Mouse (Mus musculus) embryonic facial prominence, embryonic 10.5 days (tissue): ENCODE results near the gene Tspan17. TPM values are rescaled to one million over a fixed set of nuclear protein-coding genes. Genes with fewer than 3 reads are reported as not detected.

Experiments used
- DNase-seq: peaks from one replicate; pipeline ENCODE4 v3.0.0-alpha.2; 2017; ENCODE audit warnings: low spot score
- H3K27ac ChIP-seq: fragments of 300-500 bp; sonication (generic); replicated peaks from 2 replicates; pipeline ENCODE4 v1.5.1; 2016; ENCODE audit warnings: mild to moderate bottlenecking
- H3K27me3 ChIP-seq: fragments of 300-500 bp; sonication (generic); replicated peaks from 2 replicates; pipeline ENCODE4 v1.6.1; 2016; ENCODE audit warnings: low read depth, mild to moderate bottlenecking; ENCODE audit not compliant: poor library complexity, severe bottlenecking
- H3K36me3 ChIP-seq: fragments of 300-500 bp; sonication (generic); replicated peaks from 2 replicates; pipeline ENCODE4 v1.6.1; 2016; ENCODE audit warnings: mild to moderate bottlenecking, moderate library complexity
- H3K4me1 ChIP-seq: fragments of 300-500 bp; sonication (generic); 2 replicates; pipeline ENCODE4 v1.6.1; 2016
- H3K4me3 ChIP-seq: fragments of 300-500 bp; sonication (generic); 2 replicates; pipeline ENCODE4 v1.5.1; 2016; ENCODE audit warnings: mild to moderate bottlenecking, moderate library complexity
- H3K9me3 ChIP-seq: fragments of 300-500 bp; sonication (generic); 2 replicates; pipeline ENCODE4 v1.6.1; 2016; ENCODE audit warnings: mild to moderate bottlenecking
- WGBS: fragments of 180-500 bp; shearing (Covaris S2); methylation state at CpG from one replicate; pipeline ENCODE4 v1.1.7; 2016; 5-methylcytosine and 5-hydroxymethylcytosine counted together
- polyA plus RNA-seq: library from polyadenylated mRNA; unstranded; fragments of >200 nt; fragmentation: Nextera tagmentation; extraction: Ambion mirVana; gene quantifications from 2 replicates; pipeline ENCODE4 v1.2.1, GENCODE M21; 2016

Gene Tspan17
- polyA plus RNA-seq, 1 experiment from 2014 or later: 10.9 TPM

DNA sequence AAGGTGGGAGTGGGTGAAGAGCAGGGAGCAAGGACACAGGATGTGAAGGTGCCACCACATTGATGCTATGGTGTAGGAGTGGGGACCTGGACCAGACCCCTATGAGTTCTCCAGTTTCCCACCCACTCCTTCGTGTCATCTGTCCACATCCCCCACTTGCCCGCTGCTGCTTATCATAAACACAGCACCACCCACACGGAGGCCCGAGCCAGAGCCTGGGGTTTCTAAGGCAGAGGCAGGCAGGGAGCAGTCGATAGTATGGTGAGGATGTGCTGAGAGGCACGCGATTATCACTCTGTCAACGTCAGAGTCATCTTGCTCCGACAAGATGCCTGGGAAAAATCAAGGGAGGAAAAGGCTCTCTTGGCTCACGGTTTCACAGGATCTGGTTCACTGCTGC lies 9.6 kb downstream of the Tspan17 start:
- H3K4me1 ChIP-seq: no peaks in the 10 kb centered on the region; the same call in 1 of the 2 replicates
- no peaks in the 10 kb centered on the region for H3K36me3 ChIP-seq
- 77% methylated on average over 10 of the region's 10 CpGs for WGBS
- H3K27me3 ChIP-seq: peaks cover 56% of the 10 kb centered on the region
- no peak overlapping the region for H3K27ac ChIP-seq
- H3K9me3 ChIP-seq: no peaks in the 10 kb centered on the region
- no peak overlapping the region for H3K4me3 ChIP-seq
- no peak for DNase-seq

DNA sequence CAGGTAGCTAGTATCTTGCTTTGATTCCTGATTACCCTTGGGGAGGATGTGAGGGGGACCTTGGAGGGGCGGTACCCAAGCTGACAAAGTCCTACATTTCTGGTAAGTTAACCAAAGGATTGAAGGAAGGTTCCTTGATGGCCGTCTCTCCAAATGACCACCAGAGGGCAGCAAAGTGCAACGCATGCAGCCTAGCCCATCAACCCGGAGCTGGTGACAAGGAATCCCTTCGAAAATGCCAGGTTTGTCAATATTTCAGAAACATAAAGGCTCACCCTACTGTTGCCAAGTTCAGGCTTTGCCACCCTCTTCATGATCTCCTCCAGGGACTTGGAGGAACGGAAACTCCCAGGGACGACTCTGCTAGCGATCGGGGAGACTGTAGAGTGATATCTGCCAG lies 10.5 kb downstream of the Tspan17 start:
- Histone ChIP-seq H3K9me3 (no peaks in the 10 kb centered on the region), H3K27ac (no peak overlapping the region), H3K27me3 (peaks cover 54% of the 10 kb centered on the region), H3K4me3 (no peak overlapping the region), H3K36me3 (no peaks in the 10 kb centered on the region), H3K4me1 (no peaks in the 10 kb centered on the region)
- 28% methylated on average over 9 of the region's 9 CpGs for WGBS
- peak; percentile 83 for DNase-seq

DNA sequence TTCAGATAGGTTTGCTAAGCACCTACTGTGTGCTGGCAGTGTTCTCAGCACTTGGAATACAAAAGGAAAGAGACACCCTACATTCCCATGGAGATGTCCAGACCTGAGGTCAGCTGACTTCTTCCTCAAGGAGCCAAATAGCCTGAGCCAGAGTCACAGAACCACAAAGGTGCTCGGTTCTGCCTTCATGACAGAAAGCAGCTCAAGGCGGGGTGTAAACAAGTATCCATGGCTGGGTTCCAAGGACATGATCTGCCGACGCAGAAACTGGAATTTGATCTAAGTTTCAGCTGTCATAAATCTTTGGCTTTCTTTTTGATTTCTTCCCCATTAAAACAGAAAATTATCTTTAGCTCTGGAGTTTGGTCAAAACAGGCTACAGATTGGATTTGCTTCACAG lies 11.0 kb downstream of the Tspan17 start:
- H3K27me3 ChIP-seq: peaks cover 54% of the 10 kb centered on the region
- H3K4me3 ChIP-seq: no peak overlapping the region
- H3K4me1 ChIP-seq: no peaks in the 10 kb centered on the region
- H3K9me3 ChIP-seq: no peaks in the 10 kb centered on the region
- no peak overlapping the region for H3K27ac ChIP-seq
- H3K36me3 ChIP-seq: no peaks in the 10 kb centered on the region
- no peak for DNase-seq
- 76% methylated on average over 4 of the region's 4 CpGs for WGBS

- Histone ChIP-seq H3K36me3 (no peaks in the 10 kb centered on the region), H3K27ac (no peak overlapping the region), H3K27me3 (peaks cover 59% of the 10 kb centered on the region), H3K9me3 (no peaks in the 10 kb centered on the region), H3K4me3 (no peak overlapping the region), H3K4me1 (peaks cover 12% of the 10 kb centered on the region)
- DNase-seq: no peak
- 80% methylated on average over 6 of the region's 6 CpGs for WGBS
These were observed 13.8 kb downstream of the Tspan17 start for GRCm38 (mm10) chr13:54803010-54803409.

DNA sequence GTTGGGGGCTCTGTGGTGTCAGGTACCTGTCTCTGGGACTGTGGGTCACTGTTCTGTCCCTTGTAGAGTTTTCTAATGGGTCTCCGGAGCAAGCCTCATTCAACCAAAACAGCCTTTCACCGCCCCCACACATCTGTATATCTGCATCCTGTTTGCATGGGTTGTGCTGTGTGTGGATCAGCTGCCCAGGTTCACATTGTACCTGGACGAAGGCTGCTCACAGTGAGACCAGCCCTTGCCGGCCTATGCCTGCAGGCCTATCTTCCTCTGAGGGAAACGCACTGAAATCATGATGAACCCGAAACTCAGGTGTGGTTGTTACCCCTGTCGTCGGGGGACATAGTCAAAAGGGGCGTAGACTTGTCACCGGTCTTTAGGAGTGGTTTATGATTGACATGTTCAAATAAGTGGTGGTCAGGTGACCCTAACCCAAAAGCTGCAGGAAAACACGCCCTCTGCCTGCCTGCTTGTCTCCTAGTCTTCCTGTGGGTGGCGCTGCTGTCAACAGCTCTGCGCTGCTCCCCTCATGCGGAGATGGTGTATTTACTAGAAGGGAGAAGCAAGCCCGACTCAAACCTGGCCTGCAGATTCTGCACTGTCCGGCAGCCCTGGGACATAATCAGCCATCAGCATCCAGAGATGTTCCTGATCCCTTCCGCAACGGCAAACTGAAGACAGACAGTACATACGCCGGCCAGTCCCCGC lies 16.1 kb downstream of the Tspan17 start:
- H3K27me3 ChIP-seq: peaks cover 54% of the 10 kb centered on the region
- 35% methylated on average over 21 of the region's 21 CpGs for WGBS

DNA sequence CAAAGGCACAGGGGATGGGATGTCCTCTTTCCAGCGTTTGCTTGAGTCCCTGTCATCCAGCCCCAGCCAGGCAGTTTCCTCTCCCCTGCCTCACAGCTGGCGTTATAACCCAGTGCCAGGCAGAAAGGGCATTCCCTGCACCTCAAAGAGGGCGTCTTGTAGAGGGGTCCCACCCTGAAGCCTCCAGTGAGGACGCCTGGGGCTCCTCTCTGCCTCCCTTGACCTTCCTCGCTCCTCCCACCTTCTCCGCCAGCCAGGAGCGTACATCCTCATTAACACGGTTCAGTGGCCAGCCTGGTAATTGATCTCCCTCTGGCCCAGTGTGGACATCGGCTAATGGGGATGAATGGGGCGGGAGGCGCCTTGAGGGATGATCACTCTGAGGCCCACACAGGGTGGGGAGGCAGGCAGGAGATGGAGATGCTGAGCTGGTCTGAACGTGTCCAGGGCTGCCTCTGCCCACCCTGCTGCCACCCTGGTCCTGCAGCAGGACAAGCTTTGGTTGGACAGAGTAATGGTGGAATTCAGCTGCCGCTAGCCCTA lies 17.3 kb downstream of the Tspan17 start:
- no peak overlapping the region for H3K4me3 ChIP-seq

More for the DNA sequence above, 16.1 kb downstream of the Tspan17 start:
- Histone ChIP-seq H3K27ac (no peak overlapping the region), H3K4me3 (no peak overlapping the region), H3K9me3 (no peaks in the 10 kb centered on the region), H3K4me1 (peaks cover 12% of the 10 kb centered on the region), H3K36me3 (no peaks in the 10 kb centered on the region)
- peak; percentile 53 for DNase-seq

DNA sequence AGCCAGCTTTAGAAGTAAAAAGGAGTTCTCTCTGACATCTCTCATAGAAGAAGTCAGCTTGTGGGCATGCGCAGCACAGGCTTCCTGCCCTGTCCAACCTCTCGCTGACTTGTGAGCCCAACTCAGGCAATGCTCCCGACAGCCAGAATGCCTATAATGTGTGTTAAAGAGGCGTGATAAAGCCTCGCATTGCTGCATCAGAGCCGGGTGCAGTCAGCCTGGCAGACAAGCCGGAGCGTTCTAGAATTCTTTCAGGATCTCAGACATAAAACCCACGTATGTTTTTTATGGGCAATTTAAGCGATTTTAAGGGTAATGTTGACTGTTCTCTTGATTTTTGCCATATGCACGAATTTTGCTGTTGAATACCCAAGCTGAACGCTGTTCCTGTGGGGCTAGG lies 18.9 kb downstream of the Tspan17 start:
- H3K36me3 ChIP-seq: no peaks in the 10 kb centered on the region
- no peak for DNase-seq
- H3K4me3 ChIP-seq: no peak overlapping the region
- H3K9me3 ChIP-seq: no peaks in the 10 kb centered on the region
- peaks cover 48% of the 10 kb centered on the region for H3K27me3 ChIP-seq
- peaks cover 19% of the 10 kb centered on the region for H3K4me1 ChIP-seq
- no peak overlapping the region for H3K27ac ChIP-seq
- 80% methylated on average over 12 of the region's 12 CpGs for WGBS

More for the DNA sequence above, 17.3 kb downstream of the Tspan17 start:
- Histone ChIP-seq H3K9me3 (no peaks in the 10 kb centered on the region), H3K27ac (no peak overlapping the region), H3K4me1 (peaks cover 15% of the 10 kb centered on the region), H3K36me3 (no peaks in the 10 kb centered on the region), H3K27me3 (peaks cover 54% of the 10 kb centered on the region)
- DNase-seq: peak; percentile 27
- 27% methylated on average over 13 of the region's 13 CpGs for WGBS

DNA sequence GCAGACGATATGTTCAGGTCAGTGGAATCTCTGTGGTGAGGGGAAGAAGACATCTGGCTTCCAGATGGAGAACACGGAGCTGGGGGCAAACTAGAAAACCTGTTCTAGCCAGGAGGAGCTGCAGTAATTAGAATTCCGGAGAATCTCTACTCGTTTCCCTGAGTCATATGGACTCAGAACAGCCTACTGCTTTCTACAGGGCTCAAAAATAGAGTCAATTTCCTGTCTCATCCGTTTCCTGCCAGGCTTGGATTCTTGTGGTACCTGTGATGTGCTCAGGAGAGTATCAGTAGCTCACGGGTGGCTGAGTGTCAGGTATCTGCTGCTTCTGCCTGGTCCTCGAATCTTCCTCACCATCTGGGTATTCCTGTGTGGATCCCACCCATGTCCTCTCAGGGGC lies 22.3 kb downstream of the Tspan17 start:
- 40% methylated on average over 7 of the region's 7 CpGs for WGBS
- peaks cover 19% of the 10 kb centered on the region for H3K27me3 ChIP-seq
- peaks cover 11% of the 10 kb centered on the region for H3K4me1 ChIP-seq
- H3K27ac ChIP-seq: no peak overlapping the region
- H3K4me3 ChIP-seq: no peak overlapping the region
- no peaks in the 10 kb centered on the region for H3K36me3 ChIP-seq
- peak; percentile 31 for DNase-seq
- no peaks in the 10 kb centered on the region for H3K9me3 ChIP-seq

DNA sequence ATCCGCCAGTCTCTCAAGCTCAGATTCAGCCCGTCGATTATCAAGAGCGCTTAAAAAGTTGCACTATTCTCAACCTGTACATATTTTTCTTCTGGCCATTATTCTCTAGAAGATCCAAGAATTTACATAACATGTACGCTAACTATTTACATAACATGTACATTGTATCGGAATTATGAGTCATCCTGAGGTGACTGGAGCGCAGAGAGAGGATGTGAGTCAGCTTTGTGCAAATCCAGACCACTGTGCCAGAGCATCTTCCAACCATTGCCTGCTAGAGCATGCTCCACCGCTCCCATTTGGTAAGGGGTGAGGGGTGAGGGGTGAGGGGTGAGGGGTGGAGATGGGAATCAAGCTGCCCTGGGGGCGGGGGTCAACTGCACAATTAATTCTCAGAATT lies 24.2 kb downstream of the Tspan17 start:
- no peak overlapping the region for H3K27ac ChIP-seq
- H3K27me3 ChIP-seq: peaks cover 11% of the 10 kb centered on the region
- WGBS: 89% methylated on average over 9 of the region's 9 CpGs
- DNase-seq: no peak
- peaks cover 12% of the 10 kb centered on the region for H3K4me1 ChIP-seq
- H3K9me3 ChIP-seq: no peaks in the 10 kb centered on the region
- no peaks in the 10 kb centered on the region for H3K36me3 ChIP-seq
- no peak overlapping the region for H3K4me3 ChIP-seq

GRCm38 (mm10) chr13:54818399-54819254 lies 29.4 kb downstream of the Tspan17 start:
- Histone ChIP-seq H3K27me3 (peaks cover 31% of the 10 kb centered on the region), H3K4me3 (no peak overlapping the region), H3K4me1 (peaks cover 10% of the 10 kb centered on the region), H3K27ac (no peak overlapping the region), H3K36me3 (no peaks in the 10 kb centered on the region), H3K9me3 (no peaks in the 10 kb centered on the region)
- DNase-seq: no peak
- 24% methylated on average over 17 of the region's 17 CpGs for WGBS

DNA sequence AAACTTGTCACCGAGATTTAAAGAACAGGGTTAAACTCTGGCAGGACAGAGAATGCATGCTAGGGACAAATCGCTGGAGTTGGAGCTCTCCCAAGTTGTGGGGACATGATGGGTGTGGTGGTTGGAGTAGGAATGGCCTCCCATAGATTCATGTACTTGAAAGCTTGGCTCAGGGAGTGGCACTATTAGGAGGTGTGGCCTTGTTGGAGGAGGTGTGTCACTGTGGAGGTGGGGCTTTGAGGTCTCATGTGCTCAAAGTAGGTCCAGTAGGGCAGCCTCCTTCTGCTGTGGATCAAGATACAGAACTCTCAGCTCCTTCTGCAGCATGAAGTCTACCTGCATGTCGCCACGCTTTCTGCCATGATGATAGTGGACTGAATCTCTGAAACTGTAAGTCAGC lies 31.9 kb downstream of the Tspan17 start:
- Histone ChIP-seq H3K36me3 (no peaks in the 10 kb centered on the region), H3K4me1 (peaks cover 23% of the 10 kb centered on the region), H3K27ac (no peak overlapping the region), H3K9me3 (no peaks in the 10 kb centered on the region), H3K27me3 (peaks cover 45% of the 10 kb centered on the region), H3K4me3 (no peak overlapping the region)
- DNase-seq: no peak
- WGBS: 88% methylated on average over 4 of the region's 4 CpGs

- no peaks in the 10 kb centered on the region for H3K9me3 ChIP-seq
- WGBS: 78% methylated on average over 2 of the region's 2 CpGs
- DNase-seq: no peak
- no peak overlapping the region for H3K27ac ChIP-seq
- H3K4me1 ChIP-seq: peaks cover 23% of the 10 kb centered on the region
- H3K4me3 ChIP-seq: no peak overlapping the region
- peaks cover 45% of the 10 kb centered on the region for H3K27me3 ChIP-seq
- H3K36me3 ChIP-seq: no peaks in the 10 kb centered on the region
These were observed 32.8 kb downstream of the Tspan17 start for GRCm38 (mm10) chr13:54821931-54822330.
